Mouse (Mus musculus) cortical plate, adult 2 months (tissue): ENCODE results near the gene Gprc5a.

Experiments
- CTCF ChIP-seq: fragments of 200-500 bp; IDR thresholded peaks from 2 replicates; pipeline ENCODE4 v1.5.1; 2011; ENCODE audit warnings: mild to moderate bottlenecking, control low read depth, low read length; ENCODE audit not compliant: insufficient read depth; ENCODE audit errors: extremely low read depth
- POLR2A ChIP-seq: fragments of 200-500 bp; IDR thresholded peaks from 2 replicates; pipeline ENCODE4 v1.6.1; 2011; ENCODE audit warnings: mild to moderate bottlenecking, low read length, control low read depth; ENCODE audit not compliant: insufficient read depth; ENCODE audit errors: extremely low read depth

DNA sequence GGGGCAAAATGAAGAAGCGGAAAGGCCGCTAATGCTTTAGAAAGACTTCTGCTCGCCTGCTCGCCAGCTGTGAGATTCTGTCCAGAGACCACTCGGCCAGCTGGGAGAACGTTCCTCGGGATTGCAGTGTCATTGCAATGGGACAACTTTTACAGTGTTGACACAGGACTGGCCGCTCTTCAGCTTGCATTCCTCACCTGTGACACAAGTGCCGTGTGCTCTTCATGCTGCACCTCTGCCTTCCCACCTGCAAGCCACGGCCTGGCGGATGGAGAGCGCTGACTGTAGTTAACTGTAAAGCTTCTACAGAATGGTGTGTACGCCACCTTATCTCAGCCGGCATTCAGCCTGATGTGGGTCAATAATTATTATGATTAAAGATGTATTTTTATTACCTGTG is 42.1 kb upstream of the Gprc5a start:
- no peak for TF ChIP-seq POLR2A
- no peak for TF ChIP-seq CTCF
